Mouse (Mus musculus) hindlimb bud, embryonic 11.5 days (tissue): Measurements from ENCODE around the gene Plxnc1.

Source experiments
- DNase-seq: peaks from one replicate; pipeline ENCODE4 v3.0.0-alpha.2; 2012; ENCODE audit warnings: low read depth, low spot score; ENCODE audit errors: extremely low spot score

The Plxnc1 gene

DNA sequence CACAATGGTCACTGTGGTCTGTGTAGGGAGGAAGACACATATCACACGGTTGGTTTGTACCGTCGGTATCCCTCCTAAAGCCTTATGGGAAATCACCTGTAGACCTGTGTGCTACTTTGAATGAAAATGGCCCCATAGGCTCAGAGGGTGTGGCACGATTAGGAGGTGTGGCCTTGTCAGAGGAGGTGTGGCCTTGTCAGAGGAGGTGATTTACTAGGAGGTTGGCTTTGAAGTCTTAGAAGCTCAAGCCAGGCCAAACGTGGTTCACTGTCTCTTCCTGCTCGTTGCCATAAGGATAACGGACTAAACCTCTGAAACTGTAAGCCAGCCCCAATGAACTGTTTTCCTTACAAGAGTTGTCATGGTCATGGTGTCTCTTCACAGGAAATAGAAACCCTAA is 73.5 kb downstream of the Plxnc1 start:
- no peak for DNase-seq

DNA sequence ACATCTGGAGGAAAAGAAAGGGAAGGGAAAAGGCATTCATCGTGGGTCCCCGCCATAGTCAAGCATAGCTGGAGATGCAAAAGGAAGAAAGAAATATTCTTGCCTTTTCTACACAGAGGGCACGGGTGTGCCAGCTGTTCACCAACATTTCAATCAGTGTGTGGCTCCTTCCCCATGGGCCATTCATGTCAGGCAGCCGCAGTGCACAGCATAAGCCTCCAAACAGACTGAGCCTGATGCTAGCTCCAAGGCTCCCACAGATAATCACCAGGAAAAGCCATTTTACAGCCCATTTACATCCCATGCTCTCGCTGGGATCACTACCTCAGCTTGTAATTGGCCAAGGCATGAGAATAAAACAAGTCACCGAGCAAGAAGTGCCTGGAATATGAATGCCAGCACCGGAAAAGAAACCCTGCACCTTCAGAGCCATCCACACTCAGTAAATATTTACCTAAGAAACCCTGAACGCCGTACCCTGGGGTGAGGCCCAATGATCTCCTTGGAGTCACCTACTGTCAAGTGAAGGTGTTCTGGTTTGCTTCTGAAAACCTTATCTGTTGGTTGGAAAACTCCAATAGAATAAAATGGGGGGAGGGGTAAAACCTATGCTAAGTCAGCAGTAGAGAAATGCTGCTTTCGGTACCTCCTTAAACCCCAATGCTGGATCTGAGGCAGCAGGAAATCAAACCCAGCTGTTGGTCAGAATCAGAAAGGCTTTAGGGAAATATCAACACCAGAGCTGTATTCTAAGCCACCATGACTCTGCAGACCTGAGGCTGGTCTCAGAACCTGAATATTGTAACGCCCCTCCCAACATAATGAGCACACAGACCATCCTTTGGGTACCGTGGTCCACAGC is 77.4 kb downstream of the Plxnc1 start:
- DNase-seq, result no peak

DNA sequence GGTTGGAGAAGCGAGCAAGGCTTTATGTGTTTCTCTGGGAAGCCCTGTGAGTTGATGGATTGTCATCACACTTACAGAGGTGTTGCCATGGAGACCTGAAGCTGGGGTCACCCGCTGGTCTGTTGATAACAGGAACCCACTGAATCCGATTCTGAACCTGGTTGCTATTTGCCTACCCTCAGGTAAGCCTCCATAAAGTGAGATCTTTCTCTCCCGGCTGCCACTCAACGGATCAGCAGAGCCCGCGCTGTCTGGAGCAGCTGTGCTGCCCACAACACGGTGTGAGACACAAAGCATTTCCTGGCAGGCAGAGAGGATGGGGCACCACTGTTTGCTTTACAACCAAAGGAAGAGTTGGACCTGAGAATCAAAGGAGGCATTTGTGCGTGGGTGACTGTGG is 79.4 kb downstream of the Plxnc1 start:
- DNase-seq, result no peak

DNA sequence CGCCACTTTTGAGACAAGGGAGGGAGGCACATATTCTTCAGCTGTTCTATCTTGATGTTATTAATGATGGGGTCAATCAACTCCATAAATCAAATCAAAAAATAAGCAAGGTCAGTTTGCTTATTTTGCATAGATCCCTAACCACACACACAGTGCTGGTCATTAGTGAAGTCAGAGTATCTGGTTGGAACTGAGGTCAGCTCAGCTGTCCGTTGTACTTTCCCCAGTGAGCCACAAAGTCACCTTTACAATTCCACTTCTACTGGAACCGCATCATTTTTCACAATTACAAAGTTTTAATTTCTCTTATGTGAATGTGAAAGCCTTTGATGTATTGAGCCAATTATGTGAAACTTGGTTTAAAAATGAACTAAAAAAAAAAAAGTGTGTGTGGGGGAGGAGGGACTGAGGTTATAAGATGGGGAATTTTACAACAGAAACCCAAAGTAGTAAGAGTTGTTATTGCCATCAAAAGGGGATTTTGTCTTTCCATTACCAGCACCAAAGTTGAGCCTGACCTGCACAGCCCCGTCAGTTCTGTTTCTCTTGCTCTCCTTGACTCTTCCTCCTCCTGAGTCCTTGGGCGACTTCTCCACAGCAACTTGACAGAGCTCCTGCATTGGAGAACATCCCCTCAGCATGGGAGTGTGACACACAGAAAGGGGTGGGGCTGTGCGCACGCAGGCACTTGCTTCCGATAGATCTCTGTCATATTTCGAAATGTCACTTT is 80.3 kb downstream of the Plxnc1 start:
- DNase-seq, result no peak

DNA sequence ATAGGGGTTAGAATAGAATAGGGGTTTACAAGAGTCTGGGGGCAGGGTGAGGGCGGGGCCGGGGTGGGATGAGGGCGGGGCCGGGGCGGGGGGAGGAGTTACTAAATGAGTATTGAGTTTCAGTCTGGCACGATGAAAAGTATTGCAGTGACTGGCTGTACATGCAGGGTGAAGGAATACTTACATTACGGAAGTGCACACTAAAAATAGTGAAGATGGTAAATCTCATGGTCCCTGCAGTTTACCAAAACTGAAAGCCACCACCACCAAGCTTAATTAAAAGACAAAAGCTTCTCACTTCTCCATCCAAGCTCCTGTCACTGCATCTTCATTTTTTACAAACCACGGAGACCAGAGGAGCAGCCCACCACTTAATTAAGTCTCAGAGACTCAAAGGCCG is 81.4 kb downstream of the Plxnc1 start:
- DNase-seq, result no peak

DNA sequence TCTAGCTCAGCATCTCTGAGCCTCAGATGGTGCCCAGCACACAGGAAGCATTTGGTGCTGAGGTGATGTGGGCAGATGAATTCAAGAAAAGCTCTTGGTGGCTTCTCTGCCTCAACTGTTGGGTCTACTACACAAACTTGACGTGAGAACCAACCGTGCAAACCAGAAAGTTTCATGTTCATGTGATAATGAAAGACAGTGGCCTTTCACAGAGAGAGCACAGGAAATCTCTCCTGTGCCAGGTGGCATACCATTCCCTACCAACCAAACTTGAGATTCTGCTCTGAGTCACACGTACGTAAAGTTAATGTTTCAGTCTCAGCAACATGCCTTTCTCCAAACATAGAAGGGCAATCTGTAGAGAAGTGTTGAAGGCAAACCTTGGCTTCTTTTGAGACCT is 83.8 kb downstream of the Plxnc1 start:
- no peak for DNase-seq

DNA sequence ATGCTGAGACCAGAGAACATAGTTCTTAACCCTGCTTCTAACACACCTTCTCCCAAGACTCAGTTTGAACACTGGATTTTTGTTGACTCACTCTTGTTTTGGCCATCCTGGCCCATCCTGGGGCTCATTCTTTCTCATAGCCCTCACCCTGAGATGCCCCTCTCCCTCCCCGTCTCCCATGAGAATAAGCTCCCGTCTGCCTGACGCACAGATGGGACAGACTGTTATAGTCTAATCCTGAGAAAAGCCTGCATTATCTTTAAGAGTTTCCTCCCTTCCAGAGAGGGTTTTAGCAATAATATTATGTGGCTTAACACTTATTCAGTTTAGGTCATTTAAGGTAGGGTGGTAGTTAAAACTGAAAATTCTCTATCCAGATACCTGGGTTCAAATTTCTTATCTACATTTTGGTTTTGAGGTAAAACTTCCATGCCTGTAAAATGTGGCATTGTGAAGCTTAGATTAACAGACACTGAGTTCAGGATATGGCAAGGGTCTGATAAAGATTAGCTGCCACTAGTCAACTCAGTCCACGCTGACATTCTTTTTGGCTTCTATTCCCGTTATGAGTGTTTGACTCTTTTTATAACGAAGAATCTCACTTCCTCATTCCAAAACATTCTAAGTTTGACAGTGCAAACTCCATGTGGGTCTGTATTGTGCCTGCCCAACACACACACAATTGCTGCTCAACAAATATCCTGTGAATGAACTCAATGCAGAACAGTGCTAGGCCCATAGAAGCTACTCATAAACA is 86.2 kb downstream of the Plxnc1 start:
- DNase-seq, result no peak

DNA sequence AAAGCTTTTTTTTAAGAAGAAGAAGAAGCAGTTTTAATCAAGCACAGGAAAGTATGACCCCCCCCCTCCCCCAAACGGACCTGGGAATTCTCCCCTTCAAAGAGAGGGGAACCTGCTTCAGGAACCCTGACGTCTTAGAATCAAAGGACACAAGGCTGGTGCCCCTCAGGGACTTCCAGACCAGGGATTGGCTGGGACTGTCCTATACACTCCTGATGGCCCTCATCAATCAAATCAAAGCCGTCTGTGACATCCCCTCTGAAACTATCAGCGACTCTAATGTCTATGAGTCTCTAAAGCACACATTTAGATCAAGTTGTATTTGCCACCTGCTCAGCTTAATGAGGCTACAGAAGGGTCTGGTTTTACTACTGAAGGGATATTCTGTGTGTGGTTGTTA is 94.1 kb downstream of the Plxnc1 start:
- no peak for DNase-seq

DNA sequence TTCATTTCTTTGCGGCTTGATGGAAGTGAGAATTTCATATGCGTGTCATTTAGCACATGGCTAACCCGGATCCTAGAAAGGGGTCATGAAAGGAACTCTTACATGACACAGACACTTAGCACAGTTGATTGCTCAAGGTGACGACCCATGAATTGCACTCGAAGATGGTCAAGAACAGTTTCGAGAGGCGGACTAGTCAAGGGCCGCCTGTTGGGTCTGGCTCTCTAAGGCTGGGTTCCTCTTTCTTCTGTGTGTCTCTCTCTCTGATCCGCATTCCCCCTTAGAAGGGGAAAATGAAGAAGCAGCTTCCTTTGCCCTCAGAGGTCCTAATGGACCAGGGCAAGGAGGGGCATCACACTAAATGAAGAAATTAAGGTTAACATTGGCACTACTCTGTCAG is 94.7 kb downstream of the Plxnc1 start:
- no peak for DNase-seq

DNA sequence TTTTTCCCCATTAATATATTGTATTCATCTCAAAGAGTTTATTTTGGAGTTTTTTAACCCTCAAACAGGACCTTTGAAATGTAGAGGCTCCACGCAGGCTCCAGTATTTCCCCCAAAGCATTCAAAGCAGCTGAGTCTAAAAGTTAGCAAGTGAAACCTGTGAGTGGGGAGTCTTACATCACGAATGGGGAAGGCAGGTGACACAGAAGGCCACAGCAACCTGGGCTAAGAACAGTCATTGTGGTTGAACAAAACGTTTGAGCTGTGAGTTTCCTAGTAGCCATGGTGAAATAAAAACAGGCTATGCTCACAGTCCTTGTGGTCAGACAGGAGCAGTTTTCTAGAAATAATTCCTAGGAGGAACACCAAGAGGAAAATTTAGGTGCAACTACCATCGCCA is 95.3 kb downstream of the Plxnc1 start:
- DNase-seq, result no peak

DNA sequence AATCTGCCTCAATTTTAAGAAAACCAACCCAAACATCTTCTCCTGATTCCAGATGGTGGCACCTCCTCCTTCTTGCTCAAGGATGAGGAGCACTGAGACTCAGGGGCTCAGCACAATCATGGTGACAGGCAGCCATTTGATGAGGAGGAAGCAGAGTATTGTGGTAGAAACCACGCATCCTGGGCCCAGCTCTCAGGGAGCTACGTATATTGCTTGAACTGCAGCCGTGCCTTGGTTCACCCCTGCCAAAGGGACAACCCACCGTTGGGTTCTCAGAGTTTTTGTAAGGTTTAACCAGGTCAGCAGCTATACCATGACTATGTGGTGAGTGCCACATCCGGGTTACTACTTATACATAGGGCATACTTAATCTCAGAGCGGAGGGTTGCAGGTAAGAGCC is 96.3 kb downstream of the Plxnc1 start:
- no peak for DNase-seq

DNA sequence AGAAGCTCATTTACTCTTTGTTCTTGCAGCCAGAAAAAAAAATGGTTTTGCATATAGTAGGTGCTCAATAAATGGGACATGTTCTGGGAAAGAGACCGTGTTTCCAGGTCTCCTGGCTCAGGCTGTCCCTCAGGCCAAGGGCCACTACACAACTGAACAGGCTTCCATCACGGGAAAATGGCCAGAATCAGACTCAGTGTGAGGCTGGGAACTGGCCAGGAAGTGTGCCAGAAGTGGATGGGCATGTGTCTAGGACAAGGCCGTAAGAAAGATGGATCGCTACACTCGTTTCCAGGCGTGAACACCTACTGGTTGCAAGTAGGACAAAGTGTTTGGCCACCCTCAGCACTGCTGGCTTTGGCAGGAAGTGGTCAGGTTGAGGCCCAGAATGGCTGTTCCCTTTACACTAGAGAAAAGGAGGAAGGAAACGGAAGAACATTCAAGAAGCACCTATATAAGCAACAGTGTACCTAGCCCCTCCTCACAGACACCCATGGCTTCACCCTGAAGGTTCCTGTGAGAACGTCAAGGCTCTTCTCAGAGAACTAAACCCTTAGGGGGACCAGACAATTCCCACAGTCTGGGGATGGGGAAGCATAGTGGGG is 98.0 kb downstream of the Plxnc1 start:
- DNase-seq, result no peak

DNA sequence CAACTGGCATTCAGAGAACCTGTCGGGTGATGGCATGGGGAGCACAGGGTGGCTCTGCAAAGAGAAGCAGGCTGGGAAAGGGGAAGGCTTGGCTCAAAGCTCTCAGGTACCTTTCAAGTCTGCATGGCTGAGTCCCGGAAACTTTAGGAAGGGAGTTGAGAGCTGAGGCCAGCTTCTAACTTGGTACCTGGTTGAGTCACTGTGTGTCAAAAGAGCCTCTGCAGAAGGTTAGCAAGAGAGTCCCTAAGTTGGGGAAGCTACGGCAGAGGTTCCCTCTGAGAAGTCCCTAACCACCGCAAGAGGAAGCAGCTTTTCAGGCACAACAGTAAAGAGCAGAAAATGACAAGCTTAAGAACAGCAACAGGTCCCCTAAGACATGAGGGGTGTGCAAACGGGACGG is 99.9 kb downstream of the Plxnc1 start:
- no peak for DNase-seq

DNA sequence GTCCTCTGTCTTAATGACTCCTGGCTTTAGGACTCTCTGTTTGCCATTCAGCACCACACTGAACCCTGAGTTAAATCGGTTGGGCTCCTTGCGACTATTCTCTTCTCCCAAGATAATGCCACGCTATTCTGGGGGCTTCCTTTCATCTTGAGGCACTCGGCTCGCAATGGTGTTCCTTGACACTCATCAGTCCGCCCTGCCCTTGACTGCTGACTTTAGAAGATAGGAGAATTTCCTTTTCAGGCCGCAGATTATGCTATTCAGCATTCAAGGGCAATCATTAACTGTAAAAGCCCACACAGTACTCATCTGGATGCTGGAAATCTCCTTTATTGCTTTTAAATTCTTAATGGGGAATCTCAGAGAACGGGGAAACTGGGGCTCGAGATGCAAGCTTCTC is 108.8 kb downstream of the Plxnc1 start:
- DNase-seq, result no peak

DNA sequence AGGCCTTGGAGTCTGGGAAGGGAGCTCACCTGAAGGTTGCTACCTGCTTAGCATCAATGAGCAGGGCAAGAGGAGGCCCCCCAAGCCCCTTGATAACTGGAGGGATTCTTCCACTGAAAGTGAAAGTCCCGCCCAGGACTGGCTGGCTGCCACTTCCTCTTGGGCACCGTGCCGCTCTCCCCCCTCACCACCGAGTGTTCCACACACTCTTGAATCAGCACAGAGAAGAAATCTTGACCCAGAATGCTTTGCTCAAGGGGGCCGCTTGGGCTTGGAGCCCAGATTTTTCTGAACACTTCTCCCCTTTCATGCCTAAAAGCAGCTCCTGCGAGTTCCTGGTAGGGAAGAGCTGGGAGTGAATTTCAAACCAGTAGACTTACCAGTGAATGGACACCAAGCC is 115.2 kb downstream of the Plxnc1 start:
- no peak for DNase-seq

DNA sequence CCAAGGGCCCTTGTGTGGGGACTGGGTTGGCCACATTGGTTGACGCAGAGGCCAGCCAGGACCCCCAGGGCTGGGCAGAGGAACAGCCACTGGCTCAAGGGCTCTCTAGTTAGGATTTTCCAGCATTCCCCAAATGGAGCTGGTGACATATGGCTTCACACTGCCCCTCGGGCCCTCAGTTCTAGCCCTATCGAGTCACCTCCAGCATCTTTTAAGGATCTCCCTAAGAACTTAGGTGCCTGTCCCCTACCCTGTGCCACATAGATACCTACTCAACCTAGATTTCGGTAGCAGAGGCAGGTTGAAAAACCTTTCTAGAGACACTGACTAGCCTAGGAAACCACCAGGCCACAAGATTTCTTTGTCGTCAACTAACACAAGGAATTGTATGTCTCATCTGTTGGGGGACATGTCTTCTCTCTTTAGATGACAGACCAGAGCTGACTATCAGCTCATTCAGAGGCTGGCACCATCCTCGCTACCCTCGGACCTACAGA is 115.9 kb downstream of the Plxnc1 start:
- DNase-seq, result no peak

DNA sequence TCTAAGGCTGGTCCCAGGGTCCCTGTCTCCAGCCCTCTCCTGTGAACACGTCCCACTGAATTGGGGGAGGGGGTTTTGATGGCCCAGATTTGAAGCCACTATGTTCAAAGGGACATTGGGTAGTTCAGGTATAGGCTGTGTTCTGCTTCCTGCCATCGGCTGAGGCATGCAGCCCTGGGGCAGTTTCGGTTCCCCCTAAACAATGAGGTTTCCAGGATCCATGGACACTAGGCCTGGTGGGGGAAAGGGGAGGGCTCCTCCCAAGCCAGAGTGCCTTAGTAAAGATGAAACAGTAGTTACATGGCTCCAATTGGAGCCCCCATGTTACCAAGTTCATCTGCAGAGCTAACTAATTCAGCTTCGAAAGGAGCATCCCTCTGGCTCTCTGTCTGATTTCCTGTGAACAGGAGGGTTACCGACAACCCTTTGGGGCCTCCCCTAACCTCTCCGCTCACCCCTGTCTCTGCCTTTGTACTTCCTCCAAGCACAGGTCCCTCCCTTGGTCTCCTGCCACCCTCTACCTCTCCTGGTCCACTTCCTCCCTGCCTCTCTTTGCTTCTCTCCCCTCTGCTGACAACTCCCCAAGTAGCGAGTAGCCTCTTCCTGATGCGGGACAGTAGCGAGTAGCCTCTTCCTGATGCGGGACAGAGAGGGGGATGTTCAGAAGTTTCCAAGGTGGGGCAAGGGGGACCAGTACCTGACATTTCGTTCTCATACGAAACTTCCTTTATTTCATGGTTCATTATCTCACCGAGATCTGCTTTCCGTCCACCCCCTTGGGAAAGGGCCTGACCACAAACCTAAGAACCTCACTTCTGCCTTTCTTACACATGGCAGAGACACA is 116.5 kb downstream of the Plxnc1 start:
- DNase-seq, result no peak

DNA sequence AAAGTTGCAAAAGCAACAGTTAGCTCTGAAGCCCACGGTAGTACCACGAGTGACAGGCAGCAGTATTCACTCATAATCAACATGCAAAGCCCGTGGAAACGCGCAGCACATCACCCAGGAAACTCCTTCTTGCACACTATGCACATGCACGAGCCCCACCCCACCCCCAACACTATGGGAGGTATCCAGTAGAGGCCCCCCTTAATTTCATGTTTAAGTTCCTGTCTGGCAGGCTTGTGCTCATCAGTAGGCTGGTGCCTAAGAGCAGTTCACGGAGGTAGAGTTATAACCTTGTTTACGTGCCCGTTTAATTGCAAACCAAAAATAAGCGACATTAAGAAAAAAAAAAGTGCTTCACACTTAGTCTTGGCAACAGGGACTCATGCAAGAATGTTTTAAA is 117.3 kb downstream of the Plxnc1 start:
- no peak for DNase-seq

DNA sequence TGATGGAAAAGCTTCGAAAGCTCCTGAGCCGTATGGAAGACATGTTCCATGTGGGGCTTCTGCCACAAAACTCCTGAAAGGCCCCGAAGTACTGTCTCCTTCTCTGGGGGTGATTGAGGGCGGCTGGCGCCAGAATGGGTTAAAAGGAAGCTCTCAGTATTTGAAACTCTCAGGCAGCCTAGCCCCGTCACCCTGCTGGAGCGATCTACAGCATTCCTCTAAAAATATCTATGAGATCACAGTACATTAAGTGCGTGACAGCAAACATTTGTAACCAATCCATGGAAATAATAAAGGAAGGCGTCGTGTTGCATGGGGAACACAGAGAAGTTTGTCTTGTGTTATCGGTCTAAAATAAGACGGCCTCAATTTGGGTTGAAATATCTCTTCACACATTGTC is 118.2 kb downstream of the Plxnc1 start:
- DNase-seq, result no peak

DNA sequence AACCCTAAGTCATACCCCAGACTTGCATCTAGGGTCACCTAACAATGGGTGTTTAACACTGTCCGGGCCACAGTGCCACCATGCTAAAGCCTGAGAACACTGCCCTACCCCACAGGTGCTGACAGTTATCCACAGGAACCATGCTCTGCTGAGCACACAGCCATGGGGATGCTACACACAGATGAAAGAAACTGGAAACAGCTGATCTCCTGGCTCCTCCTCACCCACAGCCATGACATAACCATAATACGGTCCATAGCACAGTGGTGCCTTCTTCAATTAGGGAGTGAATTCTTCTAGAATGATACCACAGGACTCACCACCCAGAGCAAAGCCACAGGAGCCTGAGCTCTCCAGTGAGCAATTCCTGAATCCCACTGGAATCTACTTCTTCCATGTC is 118.7 kb downstream of the Plxnc1 start:
- no peak for DNase-seq
